Mouse (Mus musculus): Measurements from ENCODE around the gene Cog7. TPM values are rescaled to one million over a fixed set of nuclear protein-coding genes. Genes with fewer than 3 reads are reported as not detected.
A peak's percentile ranks its signal among the peaks of the same experiment; 100 is the strongest.

Gene Cog7
- polyA plus RNA-seq, 1 experiment from 2014 or later: 23.6 TPM

DNA sequence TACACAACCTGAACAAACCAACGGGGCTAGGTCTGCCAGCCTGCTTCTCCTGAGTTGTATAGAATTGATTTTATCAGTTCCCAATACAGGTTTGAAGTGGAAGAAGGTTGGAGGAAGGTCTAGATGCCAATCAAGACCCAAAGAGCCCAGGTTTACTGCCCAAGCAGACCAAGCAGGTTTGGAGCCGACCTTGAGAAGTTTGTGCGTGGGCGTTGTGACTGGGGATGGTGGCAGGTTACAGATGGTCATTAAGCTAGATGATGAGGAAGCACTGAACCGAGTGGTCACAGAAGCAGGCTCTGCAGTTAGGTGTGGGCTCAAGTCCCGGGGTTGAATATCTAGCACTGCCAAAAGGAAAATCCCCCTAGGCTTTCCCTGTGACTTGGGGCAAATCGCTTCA is 106.7 kb downstream of the Cog7 start:
- H3K9me3 ChIP-seq: no peaks in the 10 kb centered on the region
- no peak overlapping the region for H3K27ac ChIP-seq
- no peaks in the 10 kb centered on the region for H3K36me3 ChIP-seq
- no peak overlapping the region for H3K4me2 ChIP-seq (replicated peaks)
- ATAC-seq (ENCODE audit: low FRiP score, low read depth): no peak
- 81% methylated on average over 7 of the region's 7 CpGs for WGBS
- H3K27me3 ChIP-seq: no peaks in the 10 kb centered on the region
- no peak overlapping the region for H3K9ac ChIP-seq
- 0 out of 2 replicates have a peak, but pooled peaks cover 8% of the 10 kb centered on the region for H3K4me1 ChIP-seq
- H3K4me3 ChIP-seq: no peak overlapping the region

- WGBS: 29% methylated on average over 3 of the region's 3 CpGs
- no peak for ATAC-seq (ENCODE audit: low FRiP score, low read depth)
- H3K9me3 ChIP-seq: no peaks in the 10 kb centered on the region
- 0 out of 2 replicates have a peak, but pooled peaks cover 8% of the 10 kb centered on the region for H3K4me1 ChIP-seq
- no peak overlapping the region for H3K4me2 ChIP-seq (replicated peaks)
- H3K36me3 ChIP-seq: no peaks in the 10 kb centered on the region
- no peaks in the 10 kb centered on the region for H3K27me3 ChIP-seq
- no peak overlapping the region for H3K9ac ChIP-seq
- no peak overlapping the region for H3K4me3 ChIP-seq
- H3K27ac ChIP-seq: no peak overlapping the region
Measured at GRCm38 (mm10) chr7:121873998-121874397, 107.5 kb downstream of the Cog7 start.

DNA sequence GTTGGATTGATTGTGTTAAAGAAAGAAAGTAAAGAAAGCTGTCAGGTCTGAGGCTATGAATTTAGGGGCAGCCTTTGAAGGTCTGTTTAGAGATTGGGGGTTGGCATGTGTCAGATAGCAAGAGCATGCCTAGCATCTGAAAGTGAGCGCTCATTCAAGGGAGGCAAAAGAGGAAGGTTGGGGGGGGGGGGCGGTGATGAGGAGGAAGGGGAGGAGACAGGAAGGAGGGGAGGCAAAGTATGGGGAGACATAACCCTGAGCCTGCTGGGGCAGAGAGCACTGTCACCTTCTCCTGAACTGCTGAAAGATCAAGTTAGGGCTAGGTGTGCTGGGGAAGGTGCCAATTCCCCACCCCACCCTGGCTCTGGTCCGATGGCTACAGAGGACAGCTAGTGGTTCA is 109.9 kb downstream of the Cog7 start:
- Histone ChIP-seq H3K4me3 (no peak overlapping the region), H3K9ac (no peak overlapping the region), H3K36me3 (no peaks in the 10 kb centered on the region), H3K9me3 (no peaks in the 10 kb centered on the region), H3K4me1 (0 out of 2 replicates have a peak, but pooled peaks cover 8% of the 10 kb centered on the region), H3K27me3 (peaks cover 6% of the 10 kb centered on the region), H3K4me2 (replicated peaks) (no peak overlapping the region), H3K27ac (no peak overlapping the region)
- WGBS: 77% methylated on average over 2 of the region's 3 CpGs
- ATAC-seq (ENCODE audit: low FRiP score, low read depth): no peak

DNA sequence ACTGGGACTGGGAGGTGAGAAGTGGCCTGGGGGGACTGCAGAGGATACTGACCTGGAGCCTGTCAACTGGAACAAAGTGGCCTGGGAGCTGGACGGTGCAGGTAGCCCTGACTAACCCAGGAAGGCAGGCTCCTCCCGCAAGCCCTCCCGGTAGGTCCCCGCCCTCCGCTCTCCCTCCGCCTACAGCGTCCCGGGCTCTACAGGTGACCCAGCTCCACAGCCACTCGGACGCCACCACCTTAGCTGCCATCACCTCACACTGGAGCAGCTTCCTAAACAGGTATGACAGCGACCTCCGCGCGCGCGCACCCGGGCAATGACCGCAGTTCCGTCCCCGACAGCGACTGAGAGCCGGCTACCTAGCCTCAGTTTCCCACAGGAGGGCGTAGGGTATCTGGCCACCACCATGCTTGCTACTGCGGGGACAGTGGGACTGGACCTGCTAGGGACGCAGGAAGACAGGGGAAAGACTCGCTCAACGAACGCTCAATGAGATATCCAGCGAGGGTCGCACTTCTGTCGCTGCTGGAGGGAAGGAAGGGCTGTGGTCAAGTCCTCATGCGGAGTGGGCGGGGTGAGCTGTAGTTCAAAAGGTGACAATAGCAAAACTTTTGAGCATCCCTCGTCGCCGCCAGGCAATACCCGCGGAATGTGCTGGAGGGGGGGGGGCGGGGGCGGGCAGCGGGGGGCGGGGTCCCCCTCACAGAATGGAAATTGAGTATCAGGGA is 116.5 kb downstream of the Cog7 start, which contains the start of gene Scnn1b:
TSS of gene Scnn1b (plus strand) at position 181 of the 728 bp plus-strand sequence.
- H3K27me3 ChIP-seq: peaks cover 50% of the 10 kb centered on the region
- H3K27ac ChIP-seq: no peak within 1 kb of the TSS
- no peak within 1 kb of the TSS for H3K9ac ChIP-seq
- 1% methylated on average over 41 of the region's 42 CpGs for WGBS
- H3K9me3 ChIP-seq: no peaks in the 10 kb centered on the region
- no peak for ATAC-seq (ENCODE audit: low FRiP score, low read depth)
- peak within 1 kb of the TSS; percentile 36 for H3K4me3 ChIP-seq
- peaks cover 7% of the 10 kb centered on the region for H3K4me1 ChIP-seq
- no peaks in the 10 kb centered on the region for H3K36me3 ChIP-seq
- H3K4me2 ChIP-seq (replicated peaks): peak within 1 kb of the TSS; percentile 63

DNA sequence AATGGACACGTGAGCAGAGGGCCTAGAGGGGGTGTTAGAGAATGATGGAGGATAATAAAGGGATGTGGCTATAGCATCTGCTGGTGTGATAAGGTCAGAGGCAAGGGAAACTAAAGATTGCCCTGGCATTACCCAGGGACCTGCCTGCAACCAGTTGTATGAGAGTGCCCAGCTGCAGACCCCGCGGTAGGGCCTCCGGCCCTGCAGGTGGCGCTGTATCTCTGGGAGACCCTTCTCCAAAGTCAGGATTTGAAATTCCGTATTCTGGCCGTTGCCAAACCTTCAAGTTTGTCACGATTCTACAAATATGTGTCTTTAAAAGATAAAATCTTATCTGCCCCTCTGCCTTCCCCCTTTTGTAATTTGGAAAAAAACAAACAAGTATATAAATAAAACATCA is 122.6 kb downstream of the Cog7 start:
- Histone ChIP-seq H3K9me3 (no peaks in the 10 kb centered on the region), H3K4me1 (no peaks in the 10 kb centered on the region), H3K4me2 (replicated peaks) (no peak overlapping the region), H3K36me3 (no peaks in the 10 kb centered on the region), H3K27me3 (peaks cover 18% of the 10 kb centered on the region), H3K9ac (no peak overlapping the region), H3K27ac (no peak overlapping the region), H3K4me3 (no peak overlapping the region)
- no peak for ATAC-seq (ENCODE audit: low FRiP score, low read depth)
- 84% methylated on average over 8 of the region's 8 CpGs for WGBS

GRCm38 (mm10) chr7:121857177-121857884 is 124.2 kb downstream of the Cog7 start:
- Histone ChIP-seq H3K27me3 (peaks cover 3% of the 10 kb centered on the region), H3K9me3 (no peaks in the 10 kb centered on the region), H3K4me3 (no peak overlapping the region), H3K9ac (no peak overlapping the region), H3K4me2 (replicated peaks) (no peak overlapping the region), H3K36me3 (no peaks in the 10 kb centered on the region), H3K4me1 (no peaks in the 10 kb centered on the region), H3K27ac (no peak overlapping the region)
- no peak for ATAC-seq (ENCODE audit: low FRiP score, low read depth)
- WGBS: 88% methylated on average over 11 of the region's 11 CpGs

DNA sequence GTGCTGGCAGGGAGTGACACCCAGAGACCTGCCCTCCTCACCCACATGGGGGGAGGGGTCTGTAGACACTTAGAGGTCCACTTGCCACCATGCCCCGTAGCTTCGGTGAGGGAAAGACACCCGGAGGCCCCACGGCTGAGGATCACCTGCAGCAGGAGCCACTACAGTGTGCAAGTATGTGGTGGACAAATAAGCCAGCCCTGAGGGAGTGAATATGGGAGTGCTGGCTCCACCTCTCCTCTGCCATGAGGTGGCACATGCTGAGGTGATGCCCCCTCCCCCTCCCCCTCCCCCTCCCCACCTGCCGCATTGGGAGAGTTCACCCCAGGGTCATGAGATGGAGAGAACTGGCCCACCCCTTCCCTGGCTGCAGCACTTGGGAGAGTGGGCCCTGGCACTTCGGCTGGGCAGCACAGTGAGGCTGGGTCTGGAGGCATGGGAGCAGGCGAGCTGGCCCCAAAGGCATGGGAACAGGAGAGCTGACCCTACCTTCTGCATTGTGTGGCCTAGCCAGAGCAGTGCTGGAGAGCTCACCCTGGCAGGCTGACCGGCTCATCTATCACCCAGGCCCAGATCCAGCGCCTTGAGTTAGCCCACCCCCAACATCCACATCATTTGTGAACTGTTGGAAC is 132.9 kb downstream of the Cog7 start:
- no peaks in the 10 kb centered on the region for H3K27me3 ChIP-seq
- no peaks in the 10 kb centered on the region for H3K4me1 ChIP-seq
- H3K36me3 ChIP-seq: no peaks in the 10 kb centered on the region
- no peaks in the 10 kb centered on the region for H3K9me3 ChIP-seq
- no peak overlapping the region for H3K27ac ChIP-seq
- H3K4me3 ChIP-seq: no peak overlapping the region
- H3K4me2 ChIP-seq (replicated peaks): no peak overlapping the region
- no peak for ATAC-seq (ENCODE audit: low FRiP score, low read depth)
- no peak overlapping the region for H3K9ac ChIP-seq
- WGBS: 79% methylated on average over 8 of the region's 9 CpGs

- no peaks in the 10 kb centered on the region for H3K4me1 ChIP-seq
- H3K4me2 ChIP-seq (replicated peaks): no peak overlapping the region
- no peaks in the 10 kb centered on the region for H3K36me3 ChIP-seq
- no peaks in the 10 kb centered on the region for H3K9me3 ChIP-seq
- ATAC-seq (ENCODE audit: low FRiP score, low read depth): no peak
- no peak overlapping the region for H3K9ac ChIP-seq
- no peaks in the 10 kb centered on the region for H3K27me3 ChIP-seq
- H3K27ac ChIP-seq: no peak overlapping the region
- no peak overlapping the region for H3K4me3 ChIP-seq
- 74% methylated on average over 6 of the region's 6 CpGs for whole genome bisulfite sequencing
Measured at GRCm38 (mm10) chr7:121845964-121846363, 135.5 kb downstream of the Cog7 start.

- no peaks in the 10 kb centered on the region for H3K27me3 ChIP-seq
- no peak overlapping the region for H3K4me2 ChIP-seq (replicated peaks)
- no peaks in the 10 kb centered on the region for H3K36me3 ChIP-seq
- WGBS: 87% methylated on average over 6 of the region's 6 CpGs
- H3K27ac ChIP-seq: no peak overlapping the region
- no peaks in the 10 kb centered on the region for H3K4me1 ChIP-seq
- ATAC-seq (ENCODE audit: low FRiP score, low read depth): no peak
- H3K9ac ChIP-seq: no peak overlapping the region
- H3K9me3 ChIP-seq: no peaks in the 10 kb centered on the region
- no peak overlapping the region for H3K4me3 ChIP-seq
Measured at GRCm38 (mm10) chr7:121842234-121842633, 139.3 kb downstream of the Cog7 start.

- H3K4me1 ChIP-seq: no peaks in the 10 kb centered on the region
- no peak overlapping the region for H3K9ac ChIP-seq
- WGBS: 81% methylated on average over 7 of the region's 7 CpGs
- ATAC-seq (ENCODE audit: low FRiP score, low read depth): no peak
- no peak overlapping the region for H3K27ac ChIP-seq
- H3K27me3 ChIP-seq: no peaks in the 10 kb centered on the region
- no peaks in the 10 kb centered on the region for H3K9me3 ChIP-seq
- no peak overlapping the region for H3K4me2 ChIP-seq (replicated peaks)
- no peaks in the 10 kb centered on the region for H3K36me3 ChIP-seq
- H3K4me3 ChIP-seq: no peak overlapping the region
Measured at GRCm38 (mm10) chr7:121840810-121841209, 140.7 kb downstream of the Cog7 start.

- no peaks in the 10 kb centered on the region for H3K36me3 ChIP-seq
Measured at GRCm38 (mm10) chr7:121836827-121837226, 144.7 kb downstream of the Cog7 start.

GRCm38 (mm10) chr7:121835392-121835791 is 146.1 kb downstream of the Cog7 start:
- H3K9me3 ChIP-seq: peaks cover 3% of the 10 kb centered on the region; the same call in 1 of the 2 replicates
- H3K4me1 ChIP-seq: no peaks in the 10 kb centered on the region
- no peak overlapping the region for H3K4me2 ChIP-seq (replicated peaks)
- H3K36me3 ChIP-seq: no peaks in the 10 kb centered on the region
- ATAC-seq (ENCODE audit: low FRiP score, low read depth): no peak
- H3K27me3 ChIP-seq: no peaks in the 10 kb centered on the region
- H3K9ac ChIP-seq: no peak overlapping the region
- no peak overlapping the region for H3K27ac ChIP-seq
- 84% methylated on average over 7 of the region's 7 CpGs for WGBS
- no peak overlapping the region for H3K4me3 ChIP-seq

More at GRCm38 (mm10) chr7:121836827-121837226, 144.7 kb downstream of the Cog7 start:
- no peak overlapping the region for H3K4me2 ChIP-seq (replicated peaks)
- H3K27ac ChIP-seq: no peak overlapping the region
- no peak overlapping the region for H3K9ac ChIP-seq
- 88% methylated on average over 7 of the region's 7 CpGs for WGBS
- no peak overlapping the region for H3K4me3 ChIP-seq
- ATAC-seq (ENCODE audit: low FRiP score, low read depth): no peak
- peaks cover 3% of the 10 kb centered on the region; the same call in 1 of the 2 replicates for H3K9me3 ChIP-seq
- no peaks in the 10 kb centered on the region for H3K27me3 ChIP-seq
- no peaks in the 10 kb centered on the region for H3K4me1 ChIP-seq

Data from limb, embryonic 13.5 days (tissue).